Mouse (Mus musculus): ENCODE data around the gene Dok3.

- TF ChIP-seq POLR2A (IDR thresholded peaks at IDR 0.05; ENCODE audit: insufficient read length, low read depth) (no peak), MAX (IDR thresholded peaks at IDR 0.05; ENCODE audit: low read depth) (no peak)
Measured at GRCm38 (mm10) chr13:55573432-55573831, 44.3 kb upstream of the Dok3 start, which contains the start of gene Tmed9.

Data from myocyte (in vitro differentiated cells).